Mouse (Mus musculus): ENCODE results near the gene Pgam2. TPM values are rescaled to one million over a fixed set of nuclear protein-coding genes. Genes with fewer than 3 reads are reported as not detected.

Gene Pgam2
- total RNA-seq, 2 experiments from 2014 or later, result 1,561 to 1,711 TPM

- DNase-seq (ENCODE audit: low spot score in 2 of 2), result no peak
These were observed 23.5 kb downstream of the Pgam2 start for GRCm38 (mm10) chr11:5780035-5780499.

- no peak for DNase-seq (ENCODE audit: low spot score in 2 of 2)
These were observed 25.1 kb downstream of the Pgam2 start for GRCm38 (mm10) chr11:5778481-5778880.

GRCm38 (mm10) chr11:5766019-5766418, 37.5 kb downstream of the Pgam2 start:
- no peak for DNase-seq (ENCODE audit: low spot score in 2 of 2)

GRCm38 (mm10) chr11:5762633-5762982, 40.9 kb downstream of the Pgam2 start:
- no peak for DNase-seq (ENCODE audit: low spot score in 2 of 2)

GRCm38 (mm10) chr11:5761820-5762632, 41.5 kb downstream of the Pgam2 start, which contains the start of gene Urgcp:
TSS of gene Urgcp (minus strand) at chr11:5762376.
- DNase-seq (ENCODE audit: low spot score in 2 of 2), result peak; percentile 92 to 94

- DNase-seq (ENCODE audit: low spot score in 2 of 2), result no peak
These were observed 49.8 kb downstream of the Pgam2 start for GRCm38 (mm10) chr11:5753755-5754154.

Other genes starting within 250 kb of the Pgam2 start
- gene Ankrd36, start 234.0 kb downstream of the Pgam2 start, total RNA-seq (2021), result not detected
- 10 to 100 TPM; 67.8 to 84.1 TPM for gene Mrps24, start 88.1 kb downstream of the Pgam2 start, total RNA-seq (2021)
- 10 to 100 TPM; 40.0 to 40.8 TPM for gene Urgcp, start 41.4 kb downstream of the Pgam2 start, total RNA-seq (2021)
- 10 to 100 TPM; 35.0 to 39.3 TPM for gene Dbnl, start 15.2 kb downstream of the Pgam2 start, total RNA-seq (2021)
- gene Polm, start 34.3 kb upstream of the Pgam2 start, total RNA-seq (2021), result 1 to 10 TPM; 8.4 to 8.9 TPM
- 10 to 100 TPM; 60.9 to 68.2 TPM for gene Aebp1, start 58.2 kb upstream of the Pgam2 start, total RNA-seq (2021)
- gene Pold2, start 74.6 kb upstream of the Pgam2 start, total RNA-seq (2021), result 10 to 100 TPM; 54.1 to 61.3 TPM
- not detected for gene Myl7, start 95.0 kb upstream of the Pgam2 start, total RNA-seq (2021)
- gene Gck, start 146.3 kb upstream of the Pgam2 start, total RNA-seq (2021), result not detected
- gene Ykt6, start 152.0 kb upstream of the Pgam2 start, total RNA-seq (2021), result 10 to 100 TPM; 61.5 to 66.0 TPM